Mouse (Mus musculus) adrenal gland, adult 18-20 months (tissue): ENCODE data around the gene Gcdh. TPM values are rescaled to one million over a fixed set of nuclear protein-coding genes. Genes with fewer than 3 reads are reported as not detected.
"Not testable (repeated sequence)": the region's sequence is repeated elsewhere in the genome, so short reads cannot be mapped to it uniquely, and the experiment has no call there.

Source experiments
- DNase-seq, 2 experiments: peaks; one replicate each; pipeline ENCODE4 v3.0.0; 2021 to 2022; ENCODE audit warnings: low spot score in 2 of 2
- total RNA-seq, 2 experiments: library from RNA; stranded (reverse); gene quantifications; 1 replicate in 1 of 2; 2 replicates in 1 of 2; pipeline ENCODE4 v1.2.3; 2021

The Gcdh gene
- total RNA-seq, 2 experiments from 2014 or later = 52.4 to 56.5 TPM

DNA sequence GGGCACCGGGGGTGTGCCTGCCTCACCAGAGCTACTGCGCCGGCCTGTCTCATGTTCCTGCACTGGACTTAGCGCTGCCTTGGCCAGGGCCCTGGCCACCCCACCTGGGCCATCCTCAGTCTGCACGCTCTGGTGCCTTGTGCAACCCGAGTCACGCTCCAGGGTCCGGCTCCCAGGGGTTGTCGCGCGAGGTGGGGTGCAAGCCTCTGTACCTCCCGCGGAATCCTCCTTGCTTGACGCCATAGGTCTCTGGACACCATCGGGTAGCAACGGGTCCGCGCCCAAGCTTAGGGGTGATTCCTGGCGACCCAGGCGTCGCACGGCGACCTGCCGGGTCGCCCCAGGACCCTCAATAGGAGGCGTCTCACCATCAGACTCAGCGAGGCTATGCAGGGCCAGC is 18.7 kb upstream of the Gcdh start:
- no peak for DNase-seq

DNA sequence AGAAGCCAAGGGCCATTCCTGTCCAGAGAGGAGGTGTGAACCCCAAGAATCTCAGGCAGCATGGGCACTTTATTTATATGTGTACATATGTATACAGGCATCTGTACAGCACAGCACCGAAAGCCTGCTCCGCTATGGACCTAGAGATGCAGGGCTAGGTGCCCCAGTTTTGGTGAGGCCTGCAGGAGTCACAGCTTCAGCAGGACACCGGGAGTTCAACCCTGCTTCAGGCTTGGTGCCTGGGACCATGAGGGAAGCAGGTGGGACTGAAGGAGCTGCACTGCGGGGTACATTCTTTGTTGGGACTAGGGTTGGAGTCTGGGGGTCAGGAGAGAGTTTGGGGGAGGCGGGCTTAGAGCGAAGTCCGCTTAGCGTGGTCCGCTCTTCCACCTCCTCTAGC is 18.1 kb upstream of the Gcdh start:
- DNase-seq = no peak

DNA sequence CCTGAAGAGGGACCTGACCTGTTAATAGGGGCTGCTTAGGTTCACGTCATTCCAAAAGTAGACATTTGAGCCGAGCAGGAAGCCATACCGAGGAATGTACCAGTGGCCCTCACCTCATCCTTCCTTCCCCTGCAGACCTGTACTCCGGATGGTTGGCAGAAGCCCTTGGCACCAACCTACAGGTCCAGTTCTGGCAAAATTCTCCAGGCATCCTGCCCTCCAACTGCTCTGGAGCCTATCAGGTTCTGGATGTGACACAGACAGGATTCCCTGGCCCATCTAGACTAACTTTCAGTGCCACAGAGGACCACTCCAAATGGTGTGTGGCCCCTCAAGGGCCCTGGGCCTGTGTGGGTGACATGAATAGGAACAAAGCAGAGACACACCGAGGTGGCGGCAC is 16.8 kb upstream of the Gcdh start:
- DNase-seq = no peak

DNA sequence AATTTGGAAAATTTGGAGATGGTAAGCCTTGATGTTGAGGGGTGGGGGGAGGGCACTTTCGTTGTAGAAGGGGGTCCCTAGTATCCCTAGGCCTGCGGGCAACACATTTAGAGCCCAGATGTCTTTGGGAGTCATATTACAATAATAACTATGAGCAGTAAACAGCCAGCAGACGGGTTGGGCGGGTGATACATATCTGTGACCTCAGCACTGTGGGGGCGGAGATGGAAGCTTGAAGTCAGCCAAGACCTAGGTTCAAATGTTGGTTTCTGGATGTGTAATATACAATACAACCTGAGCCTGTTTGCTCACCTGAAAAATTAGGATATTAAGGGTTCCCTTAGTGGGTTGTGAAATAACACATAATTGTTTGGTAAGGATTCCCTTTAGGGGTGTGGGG is 16.2 kb upstream of the Gcdh start:
- DNase-seq = no peak

DNA sequence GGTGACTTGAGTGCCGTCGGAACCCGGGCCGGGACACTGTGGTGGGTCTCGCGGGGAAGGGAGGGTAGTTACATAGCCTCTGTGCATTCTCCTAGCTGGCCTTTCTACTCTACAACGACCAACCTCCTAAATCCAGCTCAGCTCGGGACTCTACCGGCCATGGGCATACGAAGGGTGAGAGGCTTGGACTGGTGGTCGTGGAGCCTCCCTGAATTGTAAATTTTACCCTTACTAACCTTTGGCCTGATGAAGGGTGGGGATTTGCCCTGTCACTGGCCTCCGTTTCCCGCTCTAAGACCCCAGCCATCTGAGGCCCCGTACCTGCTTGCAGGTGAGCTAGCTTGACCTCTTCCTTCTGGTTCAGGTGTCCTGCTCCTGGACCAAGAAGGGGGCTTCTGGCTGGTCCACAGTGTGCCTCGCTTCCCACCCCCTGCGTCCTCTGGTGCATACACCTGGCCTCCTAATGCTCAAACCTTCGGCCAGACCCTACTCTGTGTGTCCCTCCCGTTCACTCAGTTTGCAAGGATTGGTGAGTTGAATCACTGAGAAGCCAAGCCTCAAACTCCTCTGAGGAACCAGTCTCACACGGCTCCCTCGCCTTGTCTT is 15.5 kb upstream of the Gcdh start:
- no peak for DNase-seq

DNA sequence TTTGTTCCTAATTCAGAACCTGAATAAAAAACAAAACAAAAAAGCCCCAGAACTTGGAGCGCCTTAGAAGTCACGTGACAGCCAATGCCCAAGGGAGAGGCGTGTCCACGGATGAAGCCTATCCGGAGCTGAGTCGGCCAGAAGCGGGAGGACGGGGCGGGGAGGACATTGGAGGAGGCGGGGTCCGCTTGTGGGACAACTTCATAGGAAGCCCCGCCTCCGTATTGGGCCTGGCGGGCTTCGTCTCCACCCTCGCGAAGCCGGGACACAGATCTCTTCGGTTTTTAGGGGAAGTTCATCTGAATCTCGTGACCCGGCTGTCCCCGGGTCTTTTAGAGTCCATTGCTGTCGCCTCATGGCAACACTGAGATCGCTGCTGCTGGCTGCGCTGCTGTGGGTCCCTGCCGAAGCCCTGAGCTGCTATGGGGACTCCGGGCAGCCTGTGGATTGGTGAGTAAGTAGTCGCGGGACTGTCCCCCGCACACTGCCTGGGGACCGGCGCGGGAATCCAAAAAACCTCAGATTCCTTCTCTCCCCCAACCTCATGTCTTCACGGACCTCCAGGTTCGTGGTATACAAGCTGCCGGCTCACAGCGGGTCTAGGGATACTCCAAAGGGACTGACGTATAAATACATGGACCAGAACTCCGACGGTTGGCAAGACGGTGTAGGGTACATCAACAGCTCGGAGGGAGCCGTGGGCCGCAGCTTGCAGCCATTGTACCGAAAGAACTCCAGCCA is 14.9 kb upstream of the Gcdh start, which contains the start of gene Dnase2a:
Dnase2a (plus strand) TSS at position 140 of the 741 bp plus-strand sequence.
- DNase-seq = peak; percentile 88 to 89

GRCm38 (mm10) chr8:84907979-84908378 is 14.3 kb upstream of the Gcdh start:
- not testable (repeated sequence) for DNase-seq

DNA sequence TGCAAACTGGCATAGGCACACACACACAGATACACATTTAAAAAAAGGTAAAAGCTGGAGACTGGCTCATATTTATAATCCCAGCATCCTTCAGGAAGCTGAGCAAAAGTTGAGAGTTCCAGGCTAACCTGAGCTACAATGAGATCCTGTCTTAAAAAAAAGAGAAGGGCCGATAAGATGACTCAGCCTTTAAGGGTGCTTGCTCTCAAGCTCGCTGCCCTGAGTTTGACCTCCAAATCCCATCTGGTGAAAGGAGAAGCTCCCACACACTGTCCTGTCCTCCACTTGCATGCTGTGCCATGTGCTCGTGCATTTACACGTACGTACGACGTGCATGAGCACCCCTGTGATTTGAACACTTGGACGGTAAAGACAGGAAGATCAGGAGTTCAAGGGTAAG is 13.8 kb upstream of the Gcdh start:
- DNase-seq = no peak

- DNase-seq = no peak
Observed at GRCm38 (mm10) chr8:84907037-84907436, 13.3 kb upstream of the Gcdh start.

GRCm38 (mm10) chr8:84904351-84904750 is 10.6 kb upstream of the Gcdh start:
- DNase-seq = no peak

DNA sequence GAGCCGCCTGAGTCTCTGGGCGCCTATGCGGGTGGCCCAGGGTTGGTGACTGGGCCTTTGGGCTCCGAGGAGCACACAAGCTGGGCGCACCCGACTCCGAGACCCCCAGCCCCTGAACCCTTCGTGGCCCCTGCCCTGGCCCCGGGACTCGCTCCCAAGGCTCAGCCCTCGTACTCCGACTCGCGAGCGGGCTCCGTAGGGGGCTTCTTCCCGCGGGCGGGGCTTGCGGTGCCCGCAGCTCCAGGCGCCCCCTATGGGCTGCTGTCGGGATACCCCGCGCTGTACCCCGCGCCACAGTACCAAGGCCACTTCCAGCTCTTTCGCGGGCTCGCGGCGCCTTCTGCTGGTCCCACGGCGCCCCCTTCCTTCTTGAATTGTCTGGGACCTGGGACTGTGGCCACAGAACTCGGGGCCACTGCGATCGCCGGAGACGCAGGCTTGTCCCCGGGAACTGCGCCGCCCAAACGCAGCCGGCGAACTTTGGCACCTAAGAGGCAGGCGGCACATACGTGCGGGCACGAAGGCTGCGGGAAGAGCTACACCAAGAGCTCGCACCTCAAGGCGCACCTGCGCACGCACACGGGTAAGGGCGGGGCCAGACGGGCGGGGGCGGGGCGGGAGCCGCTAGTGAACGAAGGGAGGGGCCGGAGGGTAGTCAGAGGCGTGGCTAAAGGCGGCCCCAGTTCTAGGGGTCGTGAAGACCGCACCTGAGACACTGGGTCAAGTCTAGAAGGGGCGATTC is 9.4 kb upstream of the Gcdh start:
- peak; percentile 92 to 94 for DNase-seq

- DNase-seq = no peak
Observed at GRCm38 (mm10) chr8:84902367-84902919, 8.7 kb upstream of the Gcdh start.

DNA sequence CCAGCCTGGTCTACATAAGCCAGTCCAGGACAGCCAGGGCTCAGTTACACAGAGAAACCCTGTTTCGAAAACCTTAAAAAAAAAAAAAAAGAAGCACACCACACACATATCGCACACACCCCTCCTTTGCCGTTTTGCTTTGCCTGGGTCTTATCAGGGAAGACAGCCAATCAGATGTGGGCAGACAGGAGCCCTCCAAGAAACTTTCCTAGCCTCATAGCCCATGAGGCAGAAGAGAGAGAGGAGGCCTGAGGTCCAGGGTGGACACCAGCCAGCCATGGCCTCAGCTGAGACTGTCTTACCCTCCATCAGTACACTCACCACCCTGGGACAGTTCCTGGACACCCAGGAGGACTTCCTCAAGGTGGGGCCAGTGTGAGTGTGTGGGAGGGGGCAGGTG is 8.0 kb upstream of the Gcdh start, which contains the start of gene Klf1:
Klf1 (plus strand) TSS at position 177 of the 400 bp plus-strand sequence.
- DNase-seq = no peak

GRCm38 (mm10) chr8:84901071-84901470 is 7.3 kb upstream of the Gcdh start:
- no peak for DNase-seq

DNA sequence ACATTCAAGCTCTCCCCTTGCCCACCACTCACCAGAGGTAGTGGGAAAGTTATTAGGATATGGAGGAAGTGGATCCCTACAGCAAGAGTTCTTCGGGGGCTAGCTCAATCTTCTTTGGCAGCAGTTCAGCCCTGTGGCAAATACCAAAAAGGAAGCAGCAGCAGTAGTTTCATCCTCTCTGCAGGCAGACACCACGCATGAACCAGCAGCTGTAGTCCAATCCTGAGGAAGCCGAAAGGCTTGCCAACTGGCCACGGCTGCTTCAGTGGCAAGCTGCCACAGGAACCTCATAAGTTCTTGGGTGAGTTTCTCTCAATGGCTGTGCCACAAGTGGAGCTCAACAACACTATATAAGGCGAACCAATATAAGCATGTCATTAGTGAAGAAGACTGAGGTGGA is 2.2 kb upstream of the Gcdh start:
- no peak for DNase-seq

GRCm38 (mm10) chr8:84892993-84893708 is 570 bp downstream of the Gcdh start:
- DNase-seq = no peak

GRCm38 (mm10) chr8:84889141-84889540 is 4.6 kb downstream of the Gcdh start:
- DNase-seq = no peak

DNA sequence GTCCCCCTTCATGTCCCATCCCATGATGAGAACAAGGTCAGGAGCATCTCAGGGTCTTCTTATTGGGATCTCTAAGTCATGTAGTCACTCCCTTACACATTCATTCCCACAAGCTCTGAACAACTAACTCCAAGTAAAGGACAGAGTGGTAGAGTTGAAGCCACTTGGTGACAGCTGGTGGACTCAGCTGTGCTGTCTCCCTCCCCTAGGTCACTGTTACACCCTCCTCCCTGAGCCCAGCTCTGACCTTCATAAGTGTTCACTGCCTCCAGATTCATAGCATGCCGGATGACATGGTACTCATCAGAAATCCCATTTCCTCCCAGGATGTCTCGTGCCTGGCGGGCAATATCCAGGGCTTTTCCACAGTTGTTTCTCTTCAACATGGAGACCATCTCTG is 5.4 kb downstream of the Gcdh start:
- DNase-seq = no peak

DNA sequence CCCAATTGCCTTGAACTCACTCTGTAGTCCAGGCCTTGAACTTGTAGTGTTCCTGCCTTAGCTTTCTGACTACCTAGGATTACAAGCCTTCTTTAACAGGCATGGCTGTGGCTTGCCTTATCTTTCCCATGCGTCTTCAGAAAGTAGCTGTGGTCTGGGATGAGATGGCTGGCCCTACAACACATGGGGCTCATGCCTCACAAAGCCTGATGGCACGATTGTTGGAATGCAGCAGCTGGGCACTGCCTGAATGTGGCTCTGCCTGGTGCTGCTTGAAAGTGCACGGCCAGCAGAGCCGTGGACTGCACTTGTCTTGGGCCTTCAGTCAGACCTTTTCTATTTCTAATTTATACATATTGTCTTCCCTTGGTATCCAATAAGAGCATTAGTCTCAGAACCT is 9.0 kb downstream of the Gcdh start:
- no peak for DNase-seq

GRCm38 (mm10) chr8:84878915-84879314 is 14.8 kb downstream of the Gcdh start:
- DNase-seq = no peak
